Mouse (Mus musculus) neutrophil, adult 65 days (primary cell): ENCODE measurements around the gene Gprc5d. TPM values are rescaled to one million over a fixed set of nuclear protein-coding genes. Genes with fewer than 3 reads are reported as not detected.

Experiments
- total RNA-seq: library from RNA; stranded (reverse); gene quantifications from 2 replicates; pipeline ENCODE4 v1.2.4, GENCODE M21; 2023

Gene Gprc5d
- total RNA-seq: not detected in 2 replicates

DNA sequence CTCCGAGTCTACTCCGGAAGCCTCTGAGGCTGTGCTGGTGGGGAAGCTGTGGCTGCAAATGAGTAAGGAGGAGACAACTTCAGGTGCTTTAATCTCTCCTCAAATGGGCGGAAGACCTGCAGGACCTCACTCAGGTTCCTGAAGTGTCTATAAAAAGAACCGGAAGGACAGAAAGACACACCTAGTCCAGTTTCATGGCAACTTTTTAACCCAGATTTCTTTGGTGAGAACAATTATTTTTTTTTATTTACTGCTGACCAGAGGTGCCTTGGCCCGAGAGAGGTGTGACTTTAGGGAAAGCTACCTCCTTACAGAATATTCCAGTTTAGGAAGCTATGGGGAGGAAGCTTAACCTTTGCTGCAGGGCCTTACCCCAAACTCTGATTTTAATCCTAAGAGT lies at the start of gene Gprc5d:
TSS of gene Gprc5d (minus strand) at position 101 of the 400 bp plus-strand sequence.

DNA sequence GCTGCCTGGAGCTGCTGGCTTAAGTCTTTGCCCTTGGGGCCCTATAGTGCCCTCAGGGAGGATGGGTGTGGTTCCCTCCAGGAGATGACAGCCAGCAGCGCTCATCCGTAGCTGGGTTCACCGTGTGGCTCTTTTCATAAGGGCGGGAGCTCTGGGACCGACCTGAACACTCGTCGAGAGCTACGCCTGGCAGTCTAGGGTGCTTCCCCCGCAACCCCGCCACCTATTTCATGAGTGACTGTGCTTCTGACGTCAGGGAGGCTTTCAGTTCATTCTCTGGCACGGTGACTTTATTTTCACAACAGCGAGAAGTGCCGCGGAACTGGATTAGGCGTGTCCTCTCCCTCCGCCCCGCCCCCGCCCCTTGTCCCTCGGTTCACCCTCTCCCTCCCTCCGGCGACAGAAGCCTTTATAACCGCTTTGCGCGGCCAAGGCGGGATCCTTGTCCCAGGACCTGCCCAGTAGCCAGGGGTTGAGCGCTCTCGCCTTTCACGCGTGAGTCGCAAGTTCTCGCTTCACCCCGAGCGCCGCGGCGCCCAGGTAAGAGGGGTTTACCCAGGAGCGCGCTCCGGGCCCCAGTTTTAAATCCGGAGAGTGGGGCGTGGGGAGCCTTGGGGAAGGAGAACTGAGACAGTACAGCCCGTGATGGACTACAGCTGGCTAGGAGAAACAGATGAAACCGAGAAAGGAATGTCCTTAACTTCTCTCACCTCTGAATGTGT lies 52.7 kb downstream of the Gprc5d start, which contains the start of gene Gprc5a:
TSS of gene Gprc5a (plus strand) at position 416 of the 722 bp plus-strand sequence.

Other genes starting within 250 kb of the Gprc5d start
- 3.9 and 4.7 TPM in 2 replicates for gene Gpr19, start 219.7 kb downstream of the Gprc5d start, total RNA-seq
- gene Cdkn1b, start 197.9 kb downstream of the Gprc5d start, total RNA-seq: 101 and 109 TPM in 2 replicates
- 0.36 and 0.51 TPM in 2 replicates for gene Apold1, start 136.6 kb downstream of the Gprc5d start, total RNA-seq
- gene Ddx47, start 106.7 kb downstream of the Gprc5d start, total RNA-seq: 68.4 and 87.3 TPM in 2 replicates
- 0.22 and 1.0 TPM in 2 replicates for gene Gprc5a, start 52.6 kb downstream of the Gprc5d start, total RNA-seq
- gene Fam234b, start 79.7 kb upstream of the Gprc5d start, total RNA-seq: 4.4 and 4.9 TPM in 2 replicates
- gene Hebp1, start 79.7 kb upstream of the Gprc5d start, total RNA-seq: 12.8 and 15.9 TPM in 2 replicates
- gene Gsg1, start 136.1 kb upstream of the Gprc5d start, total RNA-seq: 0.61 TPM in 1 of 2 replicates, not detected in the other
- not detected in 2 replicates for gene Pbp2, start 192.1 kb upstream of the Gprc5d start, total RNA-seq
- 47.6 and 51.9 TPM in 2 replicates for gene Emp1, start 244.3 kb upstream of the Gprc5d start, total RNA-seq